Mouse (Mus musculus): ENCODE measurements around the gene Tmem95.
A peak's percentile ranks its signal among the peaks of the same experiment; 100 is the strongest.

The Tmem95 gene

GRCm38 (mm10) chr11:69846738-69847688, 30.8 kb downstream of the Tmem95 start:
- peak; percentile 40 to 48 for DNase-seq (ENCODE audit: low spot score in 2 of 2)

- peak; percentile 87 to 94 for DNase-seq (ENCODE audit: low spot score in 2 of 2)
Measured at GRCm38 (mm10) chr11:69846198-69846680, 31.6 kb downstream of the Tmem95 start, which contains the start of gene Plscr3. Gene Plscr3, plus strand, starts transcription at chr11:69846376.

GRCm38 (mm10) chr11:69838714-69839104, 39.1 kb downstream of the Tmem95 start:
- DNase-seq (ENCODE audit: low spot score in 2 of 2), result no peak

GRCm38 (mm10) chr11:69837952-69838713, 39.7 kb downstream of the Tmem95 start, which contains the start of gene Tmem256:
Gene Tmem256, plus strand, starts transcription at chr11:69838514.
- DNase-seq (ENCODE audit: low spot score in 2 of 2), result peak; percentile 90 to 92

GRCm38 (mm10) chr11:69837604-69837951, 40.2 kb downstream of the Tmem95 start, which contains the start of gene Nlgn2:
Gene Nlgn2, minus strand, starts transcription at chr11:69837784.
- DNase-seq (ENCODE audit: low spot score in 2 of 2), result no peak

- peak in 1 of 2 experiments; percentile 52 for DNase-seq (ENCODE audit: low spot score in 2 of 2)
Measured at GRCm38 (mm10) chr11:69836703-69837576, 40.9 kb downstream of the Tmem95 start.

GRCm38 (mm10) chr11:69835966-69836335, 41.9 kb downstream of the Tmem95 start:
- DNase-seq (ENCODE audit: low spot score in 2 of 2), result no peak

- DNase-seq (ENCODE audit: low spot score in 2 of 2), result no peak
Measured at GRCm38 (mm10) chr11:69835326-69835965, 42.4 kb downstream of the Tmem95 start.

GRCm38 (mm10) chr11:69834001-69834549, 43.7 kb downstream of the Tmem95 start:
- peak in 1 of 2 experiments; percentile 48 for DNase-seq (ENCODE audit: low spot score in 2 of 2)

- DNase-seq (ENCODE audit: low spot score in 2 of 2), result no peak
Measured at GRCm38 (mm10) chr11:69833554-69833953, 44.3 kb downstream of the Tmem95 start.

GRCm38 (mm10) chr11:69828832-69829231, 49.0 kb downstream of the Tmem95 start:
- no peak for DNase-seq (ENCODE audit: low spot score in 2 of 2)
